Mouse (Mus musculus): ENCODE data around the gene Nudt11. TPM values are rescaled to one million over a fixed set of nuclear protein-coding genes. Genes with fewer than 3 reads are reported as not detected.
"Not testable (repeated sequence)": the region's sequence is repeated elsewhere in the genome, so short reads cannot be mapped to it uniquely, and the experiment has no call there.

Nudt11 gene
- 3.8 and 4.1 TPM in 2 replicates for polyA plus RNA-seq (2015; fragmentation: Nextera tagmentation; extraction: Ambion mirVana)

- H3K4me1 ChIP-seq, H3K36me3 ChIP-seq: not testable (repeated sequence)
- no CpG with 5 or more reads among the region's 121 CpGs for WGBS
These were observed at the start of gene Nudt11 for GRCm38 (mm10) chrX:6047066-6047935. Gene Nudt11, plus strand, starts transcription at chrX:6047453.

GRCm38 (mm10) chrX:6047936-6048614, 822 bp downstream of the Nudt11 start:
- not testable (repeated sequence) for H3K27me3 ChIP-seq, H3K9ac ChIP-seq, H3K4me1 ChIP-seq, H3K9me3 ChIP-seq, H3K27ac ChIP-seq, H3K36me3 ChIP-seq
- H3K4me3 ChIP-seq: peak overlapping the region; percentile 38
- 4% methylated on average over 14 of the region's 60 CpGs for WGBS
- peak overlapping the region; percentile 61 for H3K4me2 ChIP-seq (replicated peaks)
- ATAC-seq (ENCODE audit: low FRiP score, low read depth): peak; percentile 62; the same call in 1 of the 2 replicates

More at GRCm38 (mm10) chrX:6047066-6047935, at the start of gene Nudt11:
- Histone ChIP-seq H3K4me3 (peak within 1 kb of the TSS; percentile 38), H3K4me2 (replicated peaks) (peak within 1 kb of the TSS; percentile 61)
- peak; percentile 89 for ATAC-seq (ENCODE audit: low FRiP score, low read depth)
- not testable (repeated sequence) for H3K9ac ChIP-seq, H3K9me3 ChIP-seq, H3K27ac ChIP-seq, H3K27me3 ChIP-seq

- Histone ChIP-seq H3K9ac (no peak overlapping the region), H3K9me3 (no peaks in the 10 kb centered on the region), H3K4me3 (no peak overlapping the region), H3K4me1 (no peaks in the 10 kb centered on the region), H3K27me3 (no peaks in the 10 kb centered on the region), H3K4me2 (replicated peaks) (no peak overlapping the region), H3K27ac (no peak overlapping the region), H3K36me3 (no peaks in the 10 kb centered on the region)
- ATAC-seq (ENCODE audit: low FRiP score, low read depth): no peak
- 96% methylated on average over 1 of the region's 1 CpGs for WGBS
These were observed 14.3 kb downstream of the Nudt11 start for GRCm38 (mm10) chrX:6061563-6061962.

- no peak within 1 kb of the TSS for H3K4me3 ChIP-seq
- H3K4me1 ChIP-seq: no peaks in the 10 kb centered on the region
- 88% methylated on average over 39 of the region's 39 CpGs for WGBS
- H3K27ac ChIP-seq: no peak within 1 kb of the TSS
- H3K9me3 ChIP-seq: peaks cover 21% of the 10 kb centered on the region
- no peak for ATAC-seq (ENCODE audit: low FRiP score, low read depth)
- no peak within 1 kb of the TSS for H3K4me2 ChIP-seq (replicated peaks)
- no peaks in the 10 kb centered on the region for H3K27me3 ChIP-seq
- no peak within 1 kb of the TSS for H3K9ac ChIP-seq
- no peaks in the 10 kb centered on the region for H3K36me3 ChIP-seq
These were observed 35.9 kb downstream of the Nudt11 start, which contains the start of gene AU022751 for GRCm38 (mm10) chrX:6082954-6083680. Gene AU022751, minus strand, starts transcription at chrX:6083419.

- no peak for ATAC-seq (ENCODE audit: low FRiP score, low read depth)
- H3K27ac ChIP-seq: no peak overlapping the region
- no peaks in the 10 kb centered on the region for H3K36me3 ChIP-seq
- peak overlapping the region; percentile 65 for H3K4me2 ChIP-seq (replicated peaks)
- H3K9ac ChIP-seq: no peak overlapping the region
- peaks cover 13% of the 10 kb centered on the region for H3K27me3 ChIP-seq
- peak overlapping the region; percentile 37 for H3K4me3 ChIP-seq
- no peaks in the 10 kb centered on the region for H3K9me3 ChIP-seq
- 27% methylated on average over 12 of the region's 12 CpGs for WGBS
- H3K4me1 ChIP-seq: no peaks in the 10 kb centered on the region
These were observed 44.3 kb downstream of the Nudt11 start for GRCm38 (mm10) chrX:6091547-6091946.

GRCm38 (mm10) chrX:6091996-6092757, 44.9 kb downstream of the Nudt11 start:
- Histone ChIP-seq H3K36me3 (no peaks in the 10 kb centered on the region), H3K27ac (no peak overlapping the region), H3K4me1 (no peaks in the 10 kb centered on the region), H3K4me2 (replicated peaks) (peak overlapping the region; percentile 65), H3K9ac (no peak overlapping the region), H3K27me3 (peaks cover 13% of the 10 kb centered on the region), H3K9me3 (no peaks in the 10 kb centered on the region), H3K4me3 (peak overlapping the region; percentile 37)
- 12% methylated on average over 27 of the region's 30 CpGs for WGBS
- ATAC-seq (ENCODE audit: low FRiP score, low read depth): no peak

Small RNAs within 50 kb of the gene (microRNA-seq; reads per million reads assigned to microRNA genes)
- gene Gm27360: not detected

Other genes with a start within 250 kb of the Nudt11 start
- not detected in 2 replicates for gene AU022751, start 36.0 kb downstream of the Nudt11 start, polyA plus RNA-seq (2015; fragmentation: Nextera tagmentation; extraction: Ambion mirVana)
- gene Nudt10, start 125.6 kb downstream of the Nudt11 start, polyA plus RNA-seq (2015; fragmentation: Nextera tagmentation; extraction: Ambion mirVana): 5.0 and 7.3 TPM in 2 replicates